ENCODE assay signal across 14 mouse cellular contexts in genomic region chr5:51840638-51841329, GRCm38 (mm10).
A peak's percentile ranks its signal among the peaks of the same experiment; 100 is the strongest.
DNase-seq lines count a peak whose midpoint lies in the region; ATAC-seq lines count a peak whose summit lies in the region.
"Had no signal": no experiment of that assay in that cellular context is flagged by ENCODE, and none has a peak within 500 bp of the region (broad histone marks: within the 10 kb centered on the region; RNA-seq: fewer than 3 reads in every experiment).

No protein-coding gene starts in this region.

- intact Hi-C loops in heart, postnatal 10 days (cut with DNase I) = no loop called here
- intact Hi-C loops in left cerebral cortex, postnatal 10 days (cut with DNase I) = no loop called here

- DNase-seq in MEL-GATA-1-ER (ENCODE audit: extremely low read depth, low read depth) = peak; percentile 8
- peak; percentile 61 for DNase-seq in c-Kit-positive CD71-positive TER-119-negative erythroid progenitor cells, embryonic 14.5 days (ENCODE audit: low read depth)
- peak; percentile 38 to 63 for DNase-seq in heart, postnatal 10 days
- DNase-seq in left cerebral cortex, postnatal 10 days (ENCODE audit: extremely low spot score in 1 of 2, low spot score in 2 of 2) = no peak
- DNase-seq in kidney, adult 9 months = no peak
- no peak for DNase-seq in kidney, adult 8-10 months
- DNase-seq: cerebellum, postnatal 25 days; gastrocnemius, postnatal 14 days; kidney, adult 18-20 months; thymus, postnatal 25 days had no signal

- ATAC-seq in megakaryocyte, adult 5-6 weeks (ENCODE audit: poor library complexity, severe bottlenecking) = peak; percentile 43; the same call in 1 of the 2 replicates
- ATAC-seq: CD4-positive, CD25-positive, alpha-beta regulatory T cell, adult 4 months; forebrain, embryonic 14.5 days; midbrain, embryonic 13.5 days had no signal

Comparison
In these comparisons a context has a peak if more than half of its experiments do, and no peak if none do; other contexts are left out.
1. DNase-seq: peak in MEL-GATA-1-ER (single experiment), c-Kit-positive CD71-positive TER-119-negative erythroid progenitor cells, embryonic 14.5 days (single experiment) and heart, postnatal 10 days (2 of 2); none in left cerebral cortex, postnatal 10 days (0 of 2), kidney, adult 9 months (single experiment) and kidney, adult 8-10 months (0 of 2).